Mouse (Mus musculus) CD4-positive, CD25-positive, alpha-beta regulatory T cell, adult 2 months (primary cell): Measurements from ENCODE around the gene Olfr1347.
"Not testable (repeated sequence)": the region's sequence is repeated elsewhere in the genome, so short reads cannot be mapped to it uniquely, and the experiment has no call there.

Experiments used
- DNase-seq: peaks from one replicate; pipeline ENCODE4 v3.0.0-alpha.2; 2012; ENCODE audit warnings: low read depth, low spot score

Gene Olfr1347

DNA sequence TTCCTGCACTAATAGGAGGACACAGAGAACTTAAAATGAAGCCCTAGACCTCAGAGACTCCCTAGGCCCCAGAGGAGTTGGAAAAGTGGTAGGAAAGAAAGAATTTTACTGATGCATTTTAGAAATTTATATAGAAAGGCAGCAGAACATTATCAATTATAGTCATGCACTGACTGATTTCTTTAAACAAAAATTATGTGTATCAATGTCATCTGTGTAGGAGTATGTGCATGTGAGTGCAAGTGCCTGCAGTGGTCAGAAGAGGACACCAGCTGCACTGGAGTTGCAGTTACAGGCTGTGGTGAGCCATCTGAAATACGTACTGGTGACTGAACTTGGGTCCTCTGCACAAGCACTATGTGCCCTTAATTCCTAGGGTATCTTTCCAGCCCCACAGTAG lies at the start of gene Olfr1347:
Olfr1347 (minus strand) TSS at position 101 of the 400 bp plus-strand sequence.
- DNase-seq: no peak

- peak; percentile 11 for DNase-seq
Measured at GRCm38 (mm10) chr7:6526141-6526540, 26.6 kb upstream of the Olfr1347 start.

- no peak for DNase-seq
Measured at GRCm38 (mm10) chr7:6525001-6525400, 25.4 kb upstream of the Olfr1347 start.

DNA sequence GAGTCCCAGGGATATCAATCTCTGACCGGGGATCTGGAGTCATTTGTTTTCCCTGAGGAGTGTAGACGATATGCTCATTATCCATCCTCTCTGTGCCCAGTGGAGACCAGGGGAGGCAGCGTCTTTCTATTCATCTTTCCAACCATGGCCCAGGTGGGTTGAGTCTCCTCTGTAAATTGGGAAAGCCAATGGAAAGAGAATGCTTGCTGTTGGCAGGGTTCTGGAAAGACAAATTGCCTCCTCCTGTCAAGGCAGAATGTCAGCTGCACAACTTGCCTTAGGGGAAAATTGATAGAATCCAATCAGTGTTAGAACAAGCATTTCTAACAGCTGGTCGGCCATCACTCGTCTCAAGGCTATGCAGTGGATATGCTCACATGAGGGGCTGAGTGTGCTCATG lies 23.3 kb upstream of the Olfr1347 start, which contains the start of gene Olfr1349:
Olfr1349 (minus strand) TSS at position 101 of the 400 bp plus-strand sequence.
- no peak for DNase-seq

DNA sequence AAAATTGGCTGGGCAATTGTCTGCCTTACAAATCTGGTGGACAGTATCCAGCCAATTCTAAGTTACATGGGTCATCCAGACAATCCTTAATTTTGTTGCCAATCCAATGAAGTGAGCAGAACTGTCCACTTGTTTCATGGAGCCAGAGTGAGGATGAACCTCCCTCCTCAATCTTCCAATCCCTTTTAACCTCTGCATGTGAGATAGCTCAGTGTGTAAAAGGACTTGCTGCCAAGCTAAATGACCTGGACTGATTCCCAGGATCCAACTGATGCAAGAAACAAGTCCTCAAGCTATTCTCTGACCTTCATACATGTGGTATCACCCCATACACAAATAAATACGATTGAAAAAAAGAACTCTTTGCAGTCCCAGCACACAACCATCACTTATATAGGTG lies 22.1 kb upstream of the Olfr1347 start:
- DNase-seq: no peak

DNA sequence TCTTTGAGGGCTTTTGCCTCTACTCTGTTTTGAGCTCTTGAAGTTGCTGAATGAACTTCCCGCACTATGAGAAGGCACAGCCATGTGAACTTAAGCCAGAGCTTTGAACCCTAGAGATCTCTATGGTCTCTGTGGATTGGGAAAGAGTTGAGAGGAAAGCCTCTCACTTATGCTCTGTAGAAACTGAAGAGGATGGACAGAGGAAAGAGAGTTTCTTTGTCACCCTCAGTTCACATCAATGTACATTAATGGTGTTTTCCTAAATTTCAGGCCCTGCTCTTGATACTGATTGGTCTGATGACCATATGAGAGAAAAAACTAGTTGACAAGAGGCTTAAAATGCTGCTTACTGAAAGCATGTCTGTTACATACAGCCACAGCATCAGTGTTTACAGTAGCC lies 9.1 kb upstream of the Olfr1347 start, which contains the start of gene Olfr1348:
Olfr1348 (minus strand) TSS at position 101 of the 400 bp plus-strand sequence.
- DNase-seq: no peak

DNA sequence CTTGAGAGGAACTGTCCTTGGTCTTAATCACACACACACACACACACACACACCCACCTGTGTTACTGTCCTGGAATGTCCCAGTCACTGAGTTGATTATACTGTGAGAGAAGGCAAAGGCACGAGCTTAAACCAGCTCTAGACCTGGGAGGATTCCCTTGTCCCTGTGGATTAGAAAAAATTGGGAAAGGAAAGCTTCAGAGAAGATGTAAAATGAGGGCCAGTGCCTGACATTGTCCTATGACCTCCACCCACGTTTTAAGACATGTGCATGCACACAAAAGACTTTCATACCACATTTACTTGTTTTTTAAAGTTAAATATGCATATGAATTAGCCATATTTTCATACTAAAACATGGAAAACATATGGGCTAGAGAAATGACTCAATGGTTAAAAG lies 12.7 kb downstream of the Olfr1347 start, which contains the start of gene Olfr5:
Olfr5 (minus strand) TSS at position 101 of the 400 bp plus-strand sequence.
- DNase-seq: no peak

DNA sequence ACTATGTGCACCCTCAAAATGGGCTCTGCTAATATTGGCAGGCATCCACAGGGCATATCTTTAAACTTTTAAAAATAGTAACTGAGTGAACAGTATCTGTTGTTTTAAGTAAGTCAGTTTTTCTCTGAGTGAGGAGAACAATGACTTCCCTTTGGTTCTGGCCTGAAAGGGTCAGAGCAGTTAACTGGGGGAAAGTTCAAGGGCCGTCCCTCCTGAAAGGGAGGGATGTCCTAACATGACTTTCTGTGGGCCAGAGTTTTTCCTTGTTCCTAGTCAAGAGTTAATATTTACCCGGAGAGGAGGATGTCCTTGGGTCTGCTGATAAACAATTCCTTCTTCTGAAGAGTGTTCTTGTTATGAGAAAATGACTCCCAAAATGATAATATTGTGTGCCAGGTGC lies 21.9 kb downstream of the Olfr1347 start:
- DNase-seq: not testable (repeated sequence)

DNA sequence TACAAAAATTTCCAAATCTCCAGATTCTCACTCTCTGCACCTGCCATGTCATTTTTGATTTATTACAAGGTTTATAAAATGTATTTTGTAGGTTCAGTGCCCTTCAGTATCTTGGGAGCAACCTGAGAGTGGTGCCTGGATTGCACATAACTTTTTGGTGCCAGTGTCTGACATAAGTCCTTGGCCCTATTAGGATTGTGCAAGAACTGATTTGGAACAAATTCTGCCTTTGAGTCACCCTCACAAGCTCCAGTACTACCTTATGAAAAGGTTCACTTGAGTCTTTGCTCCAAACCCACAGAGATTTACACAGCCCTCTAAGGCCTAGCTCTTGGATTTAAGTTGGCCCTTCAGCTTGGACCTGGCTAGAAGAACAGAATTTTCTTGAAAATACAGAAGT lies 32.6 kb downstream of the Olfr1347 start, which contains the start of gene Olfr1346:
Olfr1346 (plus strand) TSS at position 151 of the 400 bp plus-strand sequence.
- no peak for DNase-seq

DNA sequence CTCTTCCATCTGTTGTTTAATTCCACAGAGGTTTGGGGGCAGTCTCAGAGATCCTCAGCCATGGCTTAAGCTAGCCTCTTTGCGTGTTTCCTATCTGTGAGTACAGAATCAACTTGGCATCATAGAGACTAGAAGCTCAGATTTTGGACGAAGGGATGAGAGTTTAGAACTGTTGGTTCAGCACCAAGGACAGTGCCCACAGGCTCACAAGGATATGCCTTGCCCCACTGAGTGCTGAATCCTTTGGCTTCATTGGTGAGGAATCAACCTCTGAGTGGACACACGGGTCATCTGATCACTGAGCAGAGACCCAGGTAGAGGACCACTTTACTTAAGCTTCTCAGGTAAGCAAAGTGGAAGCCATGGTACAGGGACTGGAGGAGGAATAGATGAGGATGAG lies 43.2 kb downstream of the Olfr1347 start:
- no peak for DNase-seq

GRCm38 (mm10) chr7:6455868-6456267 lies 43.7 kb downstream of the Olfr1347 start, which contains the start of gene Olfr1336:
Gene Olfr1336, plus strand, starts transcription at chr7:6456168.
- DNase-seq: no peak

DNA sequence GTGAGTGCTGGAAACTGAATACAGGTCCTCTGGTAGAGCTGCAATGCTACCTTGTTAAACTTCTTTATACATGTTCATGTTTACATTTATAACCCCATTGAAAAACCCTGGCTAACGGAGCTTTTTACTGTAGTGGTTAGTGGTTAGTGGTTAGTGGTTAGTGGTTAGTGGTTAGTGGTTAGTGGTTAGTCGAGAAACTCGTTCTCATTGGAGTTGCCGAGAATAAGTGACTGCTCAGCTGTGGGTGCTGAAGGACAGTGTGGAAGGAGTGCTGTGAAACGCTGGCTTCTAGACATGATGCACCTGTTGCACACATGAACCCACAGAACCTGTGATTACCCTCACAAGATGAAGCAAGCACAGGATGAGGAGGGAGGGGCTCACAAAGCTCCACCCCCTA lies 51.8 kb downstream of the Olfr1347 start:
- DNase-seq: no peak

DNA sequence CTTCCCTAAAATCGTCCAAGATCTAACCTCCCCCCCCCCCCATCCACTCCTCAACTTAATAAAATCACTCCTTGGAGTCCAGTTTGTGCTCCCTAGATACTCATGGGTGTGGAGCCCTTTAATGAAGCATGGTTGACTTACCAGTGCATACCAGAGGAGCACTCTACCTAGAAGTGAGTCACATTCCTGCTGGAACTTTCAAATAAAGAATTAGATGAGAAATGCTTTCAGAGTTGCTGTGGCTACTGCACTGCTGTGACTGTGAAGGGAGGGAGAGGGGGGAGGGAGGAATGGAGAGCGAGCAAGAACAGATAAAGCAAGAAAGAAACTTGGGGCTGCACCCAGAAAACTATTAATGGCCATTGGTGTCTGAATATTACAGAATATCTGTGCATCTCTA lies 58.4 kb downstream of the Olfr1347 start:
- DNase-seq: no peak

DNA sequence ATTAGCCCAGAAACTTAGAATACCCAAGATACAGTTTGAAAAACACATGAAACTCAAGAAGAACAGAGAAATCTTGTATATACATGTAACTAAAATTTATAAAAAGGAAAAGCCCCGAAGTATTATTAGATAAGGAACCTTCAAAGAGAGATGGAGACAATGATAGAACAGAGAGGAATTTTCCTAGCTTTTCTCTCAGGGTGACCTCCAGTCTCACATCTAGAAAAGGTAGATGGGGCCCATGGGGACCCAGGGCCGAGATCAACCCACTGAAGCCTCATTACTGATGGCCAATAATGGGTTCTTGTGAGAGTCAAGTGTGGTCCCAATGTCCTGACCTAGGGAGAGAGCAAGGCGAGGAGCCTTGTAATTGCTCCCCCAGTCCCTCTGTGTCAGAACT lies 61.2 kb downstream of the Olfr1347 start, which contains the start of gene Olfr1344:
Olfr1344 (plus strand) TSS at position 301 of the 400 bp plus-strand sequence.
- DNase-seq: no peak
